Mouse (Mus musculus) liver, adult 2 months (tissue): Measurements from ENCODE around the gene Ppp1r12a.
A peak's percentile ranks its signal among the peaks of the same experiment; 100 is the strongest.

Source experiments
- CTCF ChIP-seq: fragments of 200-500 bp; IDR thresholded peaks from 2 replicates; pipeline ENCODE4 v1.5.1; 2011; ENCODE audit warnings: low read depth, low read length, control low read depth
- POLR2A ChIP-seq: fragments of 200-500 bp; IDR thresholded peaks from 2 replicates; pipeline ENCODE4 v1.6.1; 2011; ENCODE audit warnings: low read length, control low read depth; ENCODE audit not compliant: insufficient read depth; ENCODE audit errors: extremely low read depth

GRCm38 (mm10) chr10:108190626-108191025 is 28.6 kb downstream of the Ppp1r12a start:
- 0 out of 2 replicates have a peak, but pooled peaks have one; percentile 0 for TF ChIP-seq CTCF
- TF ChIP-seq POLR2A: no peak
